Mouse (Mus musculus): ENCODE data around the gene Nf1. TPM values are rescaled to one million over a fixed set of nuclear protein-coding genes. Genes with fewer than 3 reads are reported as not detected.

The Nf1 gene
- polyA plus RNA-seq, 1 experiment from 2014 or later, result 8.8 TPM

DNA sequence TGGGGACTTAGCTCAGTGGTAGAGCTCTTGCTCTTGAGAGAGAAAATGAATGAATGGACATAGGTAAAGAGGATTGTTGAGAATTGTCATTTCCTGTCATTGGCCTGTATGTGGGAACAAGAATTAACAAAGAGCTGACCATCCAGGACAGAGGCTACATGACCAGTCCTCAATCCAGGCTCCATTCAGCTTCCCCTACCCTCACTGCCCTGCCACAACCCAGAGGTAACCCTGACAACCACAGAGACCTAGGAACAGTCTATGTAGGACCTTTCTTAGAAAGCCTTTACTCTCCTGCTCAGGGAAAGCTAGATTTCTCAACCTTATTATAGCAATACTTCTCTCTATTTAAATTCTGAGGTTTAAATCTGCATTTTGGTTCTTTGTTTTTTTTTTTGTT lies 181.3 kb downstream of the Nf1 start:
- no peak overlapping the region for H3K9ac ChIP-seq (ENCODE audit: low read depth, low read length)
- ATAC-seq (ENCODE audit: low read depth) (no peak), DNase-seq (ENCODE audit: low spot score) (no peak)
- no peaks in the 10 kb centered on the region for H3K4me1 ChIP-seq (ENCODE audit: control insufficient read depth, insufficient read depth, low read length)
- H3K9me3 ChIP-seq (ENCODE audit: control insufficient read depth, low read length), result no peaks in the 10 kb centered on the region
- 0 out of 2 replicates have a peak, but pooled peaks cover 7% of the 10 kb centered on the region for H3K36me3 ChIP-seq (ENCODE audit: control insufficient read depth, insufficient read depth, low read length)
- H3K27ac ChIP-seq (replicated peaks; ENCODE audit: low read depth, low read length), result no peak overlapping the region
- H3K4me2 ChIP-seq (ENCODE audit: low read depth, low read length), result no peak overlapping the region
- no peaks in the 10 kb centered on the region for H3K27me3 ChIP-seq (replicated peaks; ENCODE audit: control insufficient read depth, insufficient read depth, low read length)
- no peak overlapping the region for H3K4me3 ChIP-seq (ENCODE audit: low read depth, low read length)

DNA sequence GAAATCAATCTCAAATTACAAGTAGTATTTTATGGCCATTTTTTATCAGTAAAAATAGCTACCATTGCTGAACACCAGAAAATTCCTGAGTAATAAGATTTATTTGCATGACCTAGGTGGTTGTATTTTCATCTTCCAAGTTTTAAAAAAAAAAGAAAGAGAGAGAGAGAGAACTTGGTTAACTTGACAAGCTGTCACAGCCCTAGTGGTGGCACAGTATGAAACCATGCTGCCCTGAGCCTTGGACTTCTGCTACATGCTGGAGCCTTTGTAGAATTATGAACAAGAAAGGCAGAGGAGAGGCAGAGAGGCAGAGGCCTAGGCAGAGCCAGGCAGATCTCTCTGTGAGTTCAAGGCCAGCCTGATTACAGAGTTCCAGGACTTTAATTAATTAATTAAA lies 182.4 kb downstream of the Nf1 start:
- H3K27me3 ChIP-seq (replicated peaks; ENCODE audit: control insufficient read depth, insufficient read depth, low read length), result no peaks in the 10 kb centered on the region
- H3K27ac ChIP-seq (replicated peaks; ENCODE audit: low read depth, low read length), result no peak overlapping the region
- no peak overlapping the region for H3K9ac ChIP-seq (ENCODE audit: low read depth, low read length)
- H3K4me1 ChIP-seq (ENCODE audit: control insufficient read depth, insufficient read depth, low read length), result no peaks in the 10 kb centered on the region
- no peaks in the 10 kb centered on the region for H3K9me3 ChIP-seq (ENCODE audit: control insufficient read depth, low read length)
- no peak overlapping the region for H3K4me2 ChIP-seq (ENCODE audit: low read depth, low read length)
- DNase-seq (ENCODE audit: low spot score), result no peak
- ATAC-seq (ENCODE audit: low read depth), result no peak
- H3K36me3 ChIP-seq (ENCODE audit: control insufficient read depth, insufficient read depth, low read length), result 0 out of 2 replicates have a peak, but pooled peaks cover 7% of the 10 kb centered on the region
- H3K4me3 ChIP-seq (ENCODE audit: low read depth, low read length), result no peak overlapping the region

DNA sequence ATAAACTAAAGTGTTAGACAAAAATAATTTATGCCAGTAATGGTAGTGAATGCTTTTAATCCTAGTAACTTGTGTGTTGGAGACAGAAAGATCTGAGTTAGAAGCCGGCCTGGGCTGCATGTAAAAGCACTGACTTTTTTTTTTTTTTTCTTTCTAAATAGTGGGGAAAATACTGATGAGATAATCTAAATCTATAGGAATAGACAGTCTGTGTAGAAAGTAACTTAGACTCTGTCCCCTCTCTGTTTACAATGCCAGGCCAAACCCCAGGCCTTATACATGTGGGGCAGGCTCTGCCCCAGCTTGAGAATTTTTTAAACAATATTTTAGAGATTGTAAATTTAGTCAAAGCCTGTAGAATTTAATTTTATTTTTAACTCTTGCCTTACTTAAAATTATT lies 183.5 kb downstream of the Nf1 start:
- Histone ChIP-seq H3K27ac (replicated peaks; ENCODE audit: low read depth, low read length) (no peak overlapping the region), H3K4me2 (ENCODE audit: low read depth, low read length) (no peak overlapping the region), H3K9me3 (ENCODE audit: control insufficient read depth, low read length) (no peaks in the 10 kb centered on the region), H3K36me3 (ENCODE audit: control insufficient read depth, insufficient read depth, low read length) (peaks cover 8% of the 10 kb centered on the region; the same call in 1 of the 2 replicates), H3K4me1 (ENCODE audit: control insufficient read depth, insufficient read depth, low read length) (no peaks in the 10 kb centered on the region), H3K4me3 (ENCODE audit: low read depth, low read length) (no peak overlapping the region), H3K27me3 (replicated peaks; ENCODE audit: control insufficient read depth, insufficient read depth, low read length) (no peaks in the 10 kb centered on the region), H3K9ac (ENCODE audit: low read depth, low read length) (no peak overlapping the region)
- no peak for DNase-seq (ENCODE audit: low spot score)
- WGBS, result 85% methylated on average over 1 of the region's 1 CpGs
- no peak for ATAC-seq (ENCODE audit: low read depth)

DNA sequence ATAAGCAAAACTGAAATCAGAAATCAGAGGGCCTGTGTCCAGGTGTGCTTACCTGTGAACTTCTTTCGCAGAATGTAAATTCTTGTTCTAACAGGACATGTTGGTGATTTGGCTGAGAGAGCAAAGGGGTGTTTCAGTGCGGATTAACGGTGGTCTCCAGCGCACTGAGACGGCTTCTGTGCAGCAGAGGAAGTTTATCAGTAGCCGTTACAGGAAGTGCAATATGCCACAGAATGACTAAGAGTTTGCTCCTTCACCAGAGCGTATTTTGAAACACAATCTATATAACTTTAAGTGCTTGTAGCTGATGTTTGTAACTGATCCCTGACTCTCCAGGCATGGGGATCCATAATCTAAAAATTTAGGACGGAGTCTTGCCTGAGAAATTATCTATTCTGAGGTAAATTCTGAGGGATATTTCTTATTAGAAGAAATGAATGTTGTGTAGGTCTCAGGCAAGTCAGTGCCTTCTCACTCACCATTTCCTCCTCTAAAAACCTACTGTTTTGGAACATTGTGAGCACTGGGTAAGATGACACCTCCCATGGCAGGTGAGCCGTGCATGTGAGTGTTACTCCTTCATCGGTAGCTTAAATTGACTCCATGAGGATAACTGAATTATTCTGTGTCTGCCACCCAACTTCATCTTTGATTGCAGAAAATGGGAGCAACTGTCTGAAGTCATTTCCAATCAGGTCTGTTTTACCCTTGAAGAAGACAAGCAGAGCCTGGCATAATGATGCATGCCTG lies 184.2 kb downstream of the Nf1 start, which contains the start of gene Evi2b:
Evi2b (minus strand) TSS at position 203 of the 750 bp plus-strand sequence.
- ATAC-seq (ENCODE audit: low read depth) (no peak), DNase-seq (ENCODE audit: low spot score) (no peak)
- Histone ChIP-seq H3K9ac (ENCODE audit: low read depth, low read length) (no peak within 1 kb of the TSS), H3K4me3 (ENCODE audit: low read depth, low read length) (no peak within 1 kb of the TSS), H3K27me3 (replicated peaks; ENCODE audit: control insufficient read depth, insufficient read depth, low read length) (no peaks in the 10 kb centered on the region), H3K27ac (replicated peaks; ENCODE audit: low read depth, low read length) (no peak within 1 kb of the TSS; the same call in 1 of the 2 replicates), H3K4me1 (ENCODE audit: control insufficient read depth, insufficient read depth, low read length) (no peaks in the 10 kb centered on the region), H3K4me2 (ENCODE audit: low read depth, low read length) (no peak within 1 kb of the TSS), H3K36me3 (ENCODE audit: control insufficient read depth, insufficient read depth, low read length) (peaks cover 16% of the 10 kb centered on the region; the same call in 1 of the 2 replicates), H3K9me3 (ENCODE audit: control insufficient read depth, low read length) (no peaks in the 10 kb centered on the region)
- 73% methylated on average over 10 of the region's 10 CpGs for WGBS

DNA sequence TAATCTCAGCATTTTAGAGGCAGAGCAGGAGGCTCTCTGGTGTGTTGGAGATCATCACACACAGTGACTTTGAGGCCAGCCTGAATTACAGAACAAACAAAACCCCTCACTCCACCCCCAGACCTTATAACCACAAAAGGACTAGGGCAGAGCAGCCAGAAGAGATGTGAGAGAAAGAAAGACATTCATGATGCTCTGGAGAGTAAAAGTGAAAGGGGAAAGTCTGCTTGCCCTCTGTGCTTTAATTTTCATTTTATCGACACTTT lies 184.8 kb downstream of the Nf1 start:
- 69% methylated on average over 1 of the region's 1 CpGs for WGBS
- no peaks in the 10 kb centered on the region for H3K9me3 ChIP-seq (ENCODE audit: control insufficient read depth, low read length)
- no peak overlapping the region for H3K4me3 ChIP-seq (ENCODE audit: low read depth, low read length)
- H3K27me3 ChIP-seq (replicated peaks; ENCODE audit: control insufficient read depth, insufficient read depth, low read length), result no peaks in the 10 kb centered on the region
- no peak overlapping the region for H3K27ac ChIP-seq (replicated peaks; ENCODE audit: low read depth, low read length)
- no peak overlapping the region for H3K9ac ChIP-seq (ENCODE audit: low read depth, low read length)
- ATAC-seq (ENCODE audit: low read depth) (no peak), DNase-seq (ENCODE audit: low spot score) (no peak)
- H3K36me3 ChIP-seq (ENCODE audit: control insufficient read depth, insufficient read depth, low read length), result peaks cover 19% of the 10 kb centered on the region; the same call in 1 of the 2 replicates
- H3K4me1 ChIP-seq (ENCODE audit: control insufficient read depth, insufficient read depth, low read length), result no peaks in the 10 kb centered on the region
- no peak overlapping the region for H3K4me2 ChIP-seq (ENCODE audit: low read depth, low read length)

DNA sequence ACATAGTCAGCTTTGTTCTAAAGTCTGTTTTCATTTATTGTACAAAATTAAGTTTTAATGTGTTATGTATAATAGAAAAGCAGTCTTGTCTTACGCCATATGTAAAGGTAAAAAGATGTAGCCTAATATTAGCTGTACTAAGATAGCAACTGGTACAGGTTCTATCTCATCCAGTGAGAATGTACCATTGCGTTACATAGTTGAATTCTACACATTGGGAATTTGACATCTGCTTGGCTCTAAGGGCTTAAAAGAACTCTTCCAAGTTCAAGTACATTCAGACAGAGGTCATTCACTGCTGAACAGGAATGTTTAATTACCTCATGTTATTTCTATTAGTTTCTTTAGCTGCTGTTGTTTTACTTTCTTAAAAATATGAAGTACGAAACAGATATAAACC lies 187.1 kb downstream of the Nf1 start:
- Histone ChIP-seq H3K27me3 (replicated peaks; ENCODE audit: control insufficient read depth, insufficient read depth, low read length) (no peaks in the 10 kb centered on the region), H3K4me3 (ENCODE audit: low read depth, low read length) (no peak overlapping the region), H3K9me3 (ENCODE audit: control insufficient read depth, low read length) (no peaks in the 10 kb centered on the region), H3K36me3 (ENCODE audit: control insufficient read depth, insufficient read depth, low read length) (peaks cover 25% of the 10 kb centered on the region; the same call in 1 of the 2 replicates), H3K4me1 (ENCODE audit: control insufficient read depth, insufficient read depth, low read length) (no peaks in the 10 kb centered on the region), H3K4me2 (ENCODE audit: low read depth, low read length) (no peak overlapping the region), H3K9ac (ENCODE audit: low read depth, low read length) (no peak overlapping the region), H3K27ac (replicated peaks; ENCODE audit: low read depth, low read length) (no peak overlapping the region)
- DNase-seq (ENCODE audit: low spot score), result no peak
- ATAC-seq (ENCODE audit: low read depth), result no peak
- 85% methylated on average over 3 of the region's 3 CpGs for WGBS

DNA sequence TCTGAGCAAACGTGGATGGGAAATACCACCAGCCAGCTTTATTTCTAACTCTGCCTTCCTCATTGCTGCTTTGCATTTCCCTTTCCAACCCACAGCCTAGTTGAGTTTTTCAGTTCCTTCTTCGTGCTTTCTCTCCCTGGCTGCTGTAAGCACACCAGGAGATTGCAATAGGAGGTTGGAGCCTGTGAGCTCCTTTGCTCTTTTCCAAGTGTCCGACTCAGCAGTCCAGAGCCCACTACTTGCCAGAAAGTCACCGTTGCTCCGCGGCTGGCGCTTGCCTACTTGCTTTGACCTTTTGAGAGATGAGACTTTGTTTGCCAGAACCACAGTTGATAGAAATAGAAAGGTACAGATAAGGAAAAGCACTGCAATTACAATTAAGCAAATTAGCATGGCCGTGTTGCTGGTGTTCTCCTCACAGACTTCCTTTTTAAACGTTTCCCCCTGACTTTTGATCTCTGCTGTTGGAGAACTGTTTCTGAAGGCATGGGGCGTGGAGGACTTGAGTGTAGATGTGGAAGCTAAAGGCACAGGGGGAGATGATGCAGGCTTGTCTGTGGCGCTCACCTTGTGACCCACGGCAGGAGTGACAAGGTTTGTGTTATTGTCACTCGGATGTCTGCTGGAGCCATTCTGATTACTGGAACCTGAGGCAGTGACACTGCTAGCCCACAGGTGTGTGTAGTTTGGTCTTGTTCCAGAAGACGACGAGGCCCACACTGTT lies 187.7 kb downstream of the Nf1 start:
- Histone ChIP-seq H3K9ac (ENCODE audit: low read depth, low read length) (no peak overlapping the region), H3K4me3 (ENCODE audit: low read depth, low read length) (no peak overlapping the region), H3K4me1 (ENCODE audit: control insufficient read depth, insufficient read depth, low read length) (no peaks in the 10 kb centered on the region), H3K27ac (replicated peaks; ENCODE audit: low read depth, low read length) (no peak overlapping the region), H3K27me3 (replicated peaks; ENCODE audit: control insufficient read depth, insufficient read depth, low read length) (no peaks in the 10 kb centered on the region), H3K4me2 (ENCODE audit: low read depth, low read length) (no peak overlapping the region), H3K36me3 (ENCODE audit: control insufficient read depth, insufficient read depth, low read length) (peaks cover 31% of the 10 kb centered on the region; the same call in 1 of the 2 replicates), H3K9me3 (ENCODE audit: control insufficient read depth, low read length) (no peaks in the 10 kb centered on the region)
- DNase-seq (ENCODE audit: low spot score), result peak; percentile 7
- no peak for ATAC-seq (ENCODE audit: low read depth)
- 77% methylated on average over 15 of the region's 15 CpGs for WGBS

DNA sequence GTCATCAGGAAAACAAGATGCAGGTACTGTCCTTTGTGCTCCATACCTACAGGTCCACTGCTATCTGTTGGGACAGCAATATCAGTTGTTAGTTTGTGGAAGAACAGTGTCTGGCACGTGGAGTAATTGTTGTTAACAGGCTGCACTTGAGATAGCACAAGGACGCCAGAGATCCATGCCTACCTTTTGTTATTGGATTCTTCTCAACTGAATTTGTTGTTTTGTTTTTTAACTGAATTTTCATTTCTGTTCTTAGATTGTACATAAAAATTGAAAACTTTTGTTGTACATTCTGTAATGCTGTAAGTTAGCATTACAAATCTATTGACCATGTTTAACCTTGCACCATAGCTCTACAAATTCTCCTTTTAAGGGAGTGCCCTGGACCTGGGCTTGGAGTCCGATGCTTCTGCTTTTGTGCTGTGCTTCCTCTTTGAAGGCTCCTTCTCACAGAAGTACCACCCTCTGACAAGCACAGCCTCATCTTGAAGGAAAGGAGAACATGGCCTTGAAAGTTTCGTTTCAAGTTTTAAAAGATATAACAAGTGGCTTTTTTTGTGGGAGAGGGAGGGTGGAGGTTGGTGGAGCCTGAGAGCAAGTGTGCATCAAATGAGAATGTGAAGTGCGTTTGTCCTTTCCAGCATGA lies 188.4 kb downstream of the Nf1 start:
- H3K9me3 ChIP-seq (ENCODE audit: control insufficient read depth, low read length), result no peaks in the 10 kb centered on the region
- H3K27me3 ChIP-seq (replicated peaks; ENCODE audit: control insufficient read depth, insufficient read depth, low read length), result no peaks in the 10 kb centered on the region
- no peak overlapping the region for H3K4me2 ChIP-seq (ENCODE audit: low read depth, low read length)
- no peaks in the 10 kb centered on the region for H3K4me1 ChIP-seq (ENCODE audit: control insufficient read depth, insufficient read depth, low read length)
- no peak overlapping the region for H3K27ac ChIP-seq (replicated peaks; ENCODE audit: low read depth, low read length)
- peaks cover 33% of the 10 kb centered on the region; the same call in 1 of the 2 replicates for H3K36me3 ChIP-seq (ENCODE audit: control insufficient read depth, insufficient read depth, low read length)
- 93% methylated on average over 5 of the region's 5 CpGs for WGBS
- DNase-seq (ENCODE audit: low spot score) (no peak), ATAC-seq (ENCODE audit: low read depth) (no peak)
- no peak overlapping the region for H3K4me3 ChIP-seq (ENCODE audit: low read depth, low read length)
- H3K9ac ChIP-seq (ENCODE audit: low read depth, low read length), result no peak overlapping the region

Data from embryonic facial prominence, embryonic 14.5 days (tissue).